Mouse (Mus musculus): ENCODE data around the gene Depdc1a.
"Not testable (repeated sequence)": the region's sequence is repeated elsewhere in the genome, so short reads cannot be mapped to it uniquely, and the experiment has no call there.

Depdc1a gene

GRCm38 (mm10) chr3:159495243-159495801 lies at the start of gene Depdc1a:
TSS of gene Depdc1a (plus strand) at chr3:159495433.
- DNase-seq (ENCODE audit: low read depth, low spot score) = peak; percentile 92

- no peak for DNase-seq (ENCODE audit: low read depth, low spot score)
These were observed 25.2 kb upstream of the Depdc1a start for GRCm38 (mm10) chr3:159470059-159470458.

GRCm38 (mm10) chr3:159475465-159475864 lies 19.8 kb upstream of the Depdc1a start:
- DNase-seq (ENCODE audit: low read depth, low spot score) = no peak

- DNase-seq (ENCODE audit: low read depth, low spot score) = no peak
These were observed 17.8 kb upstream of the Depdc1a start for GRCm38 (mm10) chr3:159477250-159477962.

GRCm38 (mm10) chr3:159494709-159495108 lies 524 bp upstream of the Depdc1a start:
- not testable (repeated sequence) for DNase-seq (ENCODE audit: low read depth, low spot score)

- no peak for DNase-seq (ENCODE audit: low read depth, low spot score)
These were observed 13.7 kb downstream of the Depdc1a start for GRCm38 (mm10) chr3:159508899-159509298.

GRCm38 (mm10) chr3:159528563-159528962 lies 33.3 kb downstream of the Depdc1a start:
- DNase-seq (ENCODE audit: low read depth, low spot score) = no peak

GRCm38 (mm10) chr3:159548303-159548702 lies 53.1 kb downstream of the Depdc1a start:
- peak; percentile 6 for DNase-seq (ENCODE audit: low read depth, low spot score)

GRCm38 (mm10) chr3:159550224-159550623 lies 55.0 kb downstream of the Depdc1a start:
- DNase-seq (ENCODE audit: low read depth, low spot score) = no peak
